Mouse (Mus musculus) stomach, postnatal 0 days (tissue): ENCODE data around the gene Trat1. TPM values are rescaled to one million over a fixed set of nuclear protein-coding genes. Genes with fewer than 3 reads are reported as not detected.

ENCODE experiments used
- ATAC-seq: fragments of 200-750 bp; cut with Nextera tagmentation; 2 replicates; pipeline ENCODE4 v1.8.0; 2017; ENCODE audit not compliant: low FRiP score, low TSS enrichment
- DNase-seq: peaks from one replicate; pipeline ENCODE4 v3.0.0-alpha.2; 2016; ENCODE audit warnings: low spot score
- H3K27ac ChIP-seq: fragments of 300-500 bp; sonication (generic); replicated peaks from 2 replicates; pipeline ENCODE4 v1.5.1; 2014; ENCODE audit warnings: mild to moderate bottlenecking, control low read depth
- H3K27me3 ChIP-seq: fragments of 300-500 bp; sonication (generic); 2 replicates; pipeline ENCODE4 v1.6.1; 2014; ENCODE audit warnings: low read length; ENCODE audit not compliant: control insufficient read depth, insufficient read depth
- H3K36me3 ChIP-seq: fragments of 300-500 bp; sonication (generic); 2 replicates; pipeline ENCODE4 v1.6.1; 2014; ENCODE audit warnings: low read length, mixed read lengths; ENCODE audit not compliant: control insufficient read depth, insufficient read depth
- H3K4me1 ChIP-seq: fragments of 300-500 bp; sonication (generic); replicated peaks from 2 replicates; pipeline ENCODE4 v1.6.1; 2014; ENCODE audit warnings: antibody characterized with exemption; ENCODE audit not compliant: control insufficient read depth, insufficient read depth
- H3K4me2 ChIP-seq: fragments of 300-500 bp; sonication (generic); replicated peaks from 2 replicates; pipeline ENCODE4 v1.6.1; 2014; ENCODE audit warnings: low read depth, mild to moderate bottlenecking, control low read depth, moderate library complexity
- H3K4me3 ChIP-seq: fragments of 300-500 bp; sonication (generic); 2 replicates; pipeline ENCODE4 v1.5.1; 2014; ENCODE audit warnings: low read depth, low read length, control low read depth
- H3K9ac ChIP-seq: fragments of 300-500 bp; sonication (generic); 2 replicates; pipeline ENCODE4 v1.6.1; 2014; ENCODE audit warnings: mild to moderate bottlenecking, low read length, control low read depth, mixed read lengths
- H3K9me3 ChIP-seq: fragments of 300-500 bp; sonication (generic); 2 replicates; pipeline ENCODE4 v1.6.1; 2016; ENCODE audit warnings: low read length; ENCODE audit not compliant: control insufficient read depth
- CTCF ChIP-seq: IDR thresholded peaks from 2 replicates; pipeline ENCODE4 v1.5.1; 2016; ENCODE audit warnings: antibody characterized with exemption, low read depth, mild to moderate bottlenecking, moderate library complexity
- EP300 ChIP-seq: optimal IDR thresholded peaks from 2 replicates; pipeline ENCODE3; 2016; ENCODE audit warnings: antibody characterized with exemption
- WGBS: fragments of 180-500 bp; shearing (Covaris S2); extraction: QIAGEN DNeasy Blood & Tissue Kit; methylation state at CpG from one replicate; pipeline ENCODE4 v1.1.7; 2014; 5-methylcytosine and 5-hydroxymethylcytosine counted together
- polyA plus RNA-seq: library from polyadenylated mRNA; unstranded; fragments of >200 nt; fragmentation: Nextera tagmentation; extraction: Ambion mirVana; gene quantifications from 2 replicates; pipeline ENCODE4 v1.2.1, GENCODE M21; 2015

Gene Trat1
- polyA plus RNA-seq, 1 experiment from 2014 or later, result not detected

- Histone ChIP-seq H3K9ac (no peak overlapping the region), H3K9me3 (no peaks in the 10 kb centered on the region), H3K36me3 (no peaks in the 10 kb centered on the region), H3K27ac (no peak overlapping the region), H3K4me2 (no peak overlapping the region), H3K4me1 (no peaks in the 10 kb centered on the region), H3K27me3 (no peaks in the 10 kb centered on the region), H3K4me3 (no peak overlapping the region)
- ATAC-seq (no peak), DNase-seq (no peak)
- TF ChIP-seq EP300, result no peak
- TF ChIP-seq CTCF, result no peak
- 46% methylated on average over 3 of the region's 3 CpGs for WGBS
Measured at GRCm38 (mm10) chr16:48741549-48741948, 30.3 kb downstream of the Trat1 start.

GRCm38 (mm10) chr16:48739974-48740373 is 31.8 kb downstream of the Trat1 start:
- no peaks in the 10 kb centered on the region for H3K4me1 ChIP-seq
- no peak for TF ChIP-seq EP300
- TF ChIP-seq CTCF, result no peak
- no peak overlapping the region for H3K9ac ChIP-seq
- 77% methylated on average over 6 of the region's 6 CpGs for WGBS
- H3K36me3 ChIP-seq, result no peaks in the 10 kb centered on the region
- no peaks in the 10 kb centered on the region for H3K9me3 ChIP-seq
- DNase-seq, result no peak
- H3K4me3 ChIP-seq, result no peak overlapping the region
- no peak overlapping the region for H3K27ac ChIP-seq
- H3K27me3 ChIP-seq, result no peaks in the 10 kb centered on the region
- no peak overlapping the region for H3K4me2 ChIP-seq
- no peak for ATAC-seq

- ATAC-seq (no peak), DNase-seq (no peak)
- H3K27ac ChIP-seq, result no peak overlapping the region
- WGBS, result 75% methylated on average over 2 of the region's 2 CpGs
- no peaks in the 10 kb centered on the region for H3K36me3 ChIP-seq
- no peak overlapping the region for H3K9ac ChIP-seq
- H3K4me2 ChIP-seq, result no peak overlapping the region
- no peaks in the 10 kb centered on the region for H3K4me1 ChIP-seq
- no peaks in the 10 kb centered on the region for H3K9me3 ChIP-seq
- TF ChIP-seq CTCF, result no peak
- no peak for TF ChIP-seq EP300
- no peak overlapping the region for H3K4me3 ChIP-seq
- H3K27me3 ChIP-seq, result no peaks in the 10 kb centered on the region
Measured at GRCm38 (mm10) chr16:48738429-48738828, 33.4 kb downstream of the Trat1 start.

GRCm38 (mm10) chr16:48736890-48737289 is 34.9 kb downstream of the Trat1 start:
- Histone ChIP-seq H3K36me3 (no peaks in the 10 kb centered on the region), H3K9ac (no peak overlapping the region), H3K4me3 (no peak overlapping the region), H3K4me2 (no peak overlapping the region), H3K4me1 (no peaks in the 10 kb centered on the region), H3K9me3 (no peaks in the 10 kb centered on the region), H3K27ac (no peak overlapping the region), H3K27me3 (no peaks in the 10 kb centered on the region)
- DNase-seq (no peak), ATAC-seq (no peak)
- no peak for TF ChIP-seq CTCF
- TF ChIP-seq EP300, result no peak
- 79% methylated on average over 3 of the region's 3 CpGs for WGBS

- 94% methylated on average over 3 of the region's 3 CpGs for WGBS
- Histone ChIP-seq H3K4me2 (no peak overlapping the region), H3K4me3 (no peak overlapping the region), H3K27me3 (no peaks in the 10 kb centered on the region), H3K9ac (no peak overlapping the region), H3K9me3 (no peaks in the 10 kb centered on the region), H3K4me1 (no peaks in the 10 kb centered on the region), H3K27ac (no peak overlapping the region), H3K36me3 (no peaks in the 10 kb centered on the region)
- TF ChIP-seq CTCF (no peak), EP300 (no peak)
- DNase-seq, result no peak
- ATAC-seq, result no peak
Measured at GRCm38 (mm10) chr16:48720259-48720658, 51.6 kb downstream of the Trat1 start.

GRCm38 (mm10) chr16:48719679-48720078 is 52.1 kb downstream of the Trat1 start:
- Histone ChIP-seq H3K9ac (no peak overlapping the region), H3K27ac (no peak overlapping the region), H3K4me2 (no peak overlapping the region), H3K36me3 (no peaks in the 10 kb centered on the region), H3K4me1 (no peaks in the 10 kb centered on the region), H3K27me3 (no peaks in the 10 kb centered on the region), H3K4me3 (no peak overlapping the region), H3K9me3 (no peaks in the 10 kb centered on the region)
- no peak for ATAC-seq
- TF ChIP-seq CTCF (no peak), EP300 (no peak)
- no peak for DNase-seq
- 54% methylated on average over 3 of the region's 3 CpGs for WGBS
